Mouse (Mus musculus) hematopoietic stem cell, adult 5-6 weeks (primary cell): ENCODE results near the gene Sipa1l1. TPM values are rescaled to one million over a fixed set of nuclear protein-coding genes. Genes with fewer than 3 reads are reported as not detected.
A peak's percentile ranks its signal among the peaks of the same experiment; 100 is the strongest.

Source experiments
- ATAC-seq, 2 experiments: fragments of 125-278 bp in 1 of 2; replicated peaks in 1 of 2; 2 replicates each; pipeline ENCODE4 v1.8.0; 2016 to 2017; ENCODE audit warnings: inconsistent platforms in 2 of 2, mild to moderate bottlenecking in 2 of 2, moderate number of reproducible peaks in 2 of 2, low read depth in 1 of 2, moderate TSS enrichment in 1 of 2; ENCODE audit not compliant: low FRiP score in 2 of 2, poor library complexity in 2 of 2, severe bottlenecking in 2 of 2, insufficient read depth in 1 of 2, low TSS enrichment in 1 of 2
- total RNA-seq: library from RNA; stranded (forward); fragments of 172-1452, 232-1000 nt; gene quantifications from 2 replicates; pipeline ENCODE4 v1.2.3, GENCODE M21; 2017

Gene Sipa1l1
- total RNA-seq, 1 experiment from 2014 or later: 27.9 TPM

- ATAC-seq: no peak
Observed at GRCm38 (mm10) chr12:82333999-82334398, 164.9 kb downstream of the Sipa1l1 start.

DNA sequence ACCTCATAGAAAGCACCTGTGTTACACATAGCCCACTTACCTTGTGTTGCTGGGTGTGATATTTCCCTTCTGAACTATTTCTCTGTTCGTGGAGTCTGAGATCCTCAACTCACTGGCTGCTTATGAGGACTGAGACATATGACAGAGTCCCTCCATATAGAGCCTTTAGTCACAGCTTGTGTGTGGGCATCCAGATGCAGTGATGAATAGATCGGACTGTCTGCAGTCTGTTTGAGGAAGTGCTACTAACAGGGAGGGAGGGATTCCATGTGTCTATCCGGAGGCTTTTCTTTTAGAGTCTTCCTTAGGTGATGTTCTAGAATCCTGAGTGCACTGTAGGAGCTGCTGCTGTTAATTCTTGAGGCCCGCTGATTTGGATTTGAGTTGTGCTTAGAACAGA lies 165.4 kb downstream of the Sipa1l1 start:
- no peak for ATAC-seq

DNA sequence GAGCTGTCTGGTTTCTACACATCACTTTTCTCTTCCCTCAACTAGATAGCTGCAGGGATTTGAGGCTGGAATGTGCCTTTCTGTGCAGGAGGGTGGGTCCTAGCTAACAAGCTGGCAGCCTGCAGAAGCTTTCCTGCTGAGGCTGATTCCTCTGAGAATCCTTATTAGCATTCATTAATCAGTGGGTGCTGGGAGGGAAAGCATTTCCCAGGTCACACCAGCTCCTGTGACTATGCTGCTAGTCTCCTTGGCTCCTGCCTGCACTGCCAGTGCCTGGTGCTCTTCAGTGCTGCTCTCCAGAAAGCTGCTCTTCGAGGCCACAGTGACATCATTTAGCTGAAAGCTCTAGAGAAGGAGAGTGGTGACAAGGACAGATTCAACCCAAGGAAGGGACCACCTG lies 166.0 kb downstream of the Sipa1l1 start:
- ATAC-seq: no peak

DNA sequence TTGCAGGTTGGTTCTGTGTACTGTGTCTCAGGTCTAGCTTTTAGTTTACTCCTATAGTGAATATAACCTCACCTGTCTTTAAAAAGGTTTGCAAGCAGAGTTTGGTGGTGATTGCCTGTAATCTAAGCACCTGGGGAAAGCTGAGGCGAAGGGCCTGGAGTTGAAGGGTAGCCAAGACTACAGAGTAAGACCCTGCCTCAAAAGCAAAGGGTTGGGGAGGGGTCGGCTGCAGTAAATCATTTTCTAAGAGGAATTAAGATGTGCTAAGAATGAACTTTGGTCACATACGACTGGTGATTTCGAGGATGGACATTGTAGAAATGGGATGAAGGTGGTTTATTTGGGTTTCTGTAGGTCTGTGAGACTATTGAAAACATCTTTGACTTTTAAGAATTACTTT lies 169.4 kb downstream of the Sipa1l1 start:
- ATAC-seq: no peak

- ATAC-seq: peak in 1 of 2 experiments; percentile 10; a peak in 1 of 4 replicates
Observed at GRCm38 (mm10) chr12:82339221-82339861, 170.2 kb downstream of the Sipa1l1 start.

GRCm38 (mm10) chr12:82340196-82340918 lies 171.2 kb downstream of the Sipa1l1 start:
- no peak for ATAC-seq

DNA sequence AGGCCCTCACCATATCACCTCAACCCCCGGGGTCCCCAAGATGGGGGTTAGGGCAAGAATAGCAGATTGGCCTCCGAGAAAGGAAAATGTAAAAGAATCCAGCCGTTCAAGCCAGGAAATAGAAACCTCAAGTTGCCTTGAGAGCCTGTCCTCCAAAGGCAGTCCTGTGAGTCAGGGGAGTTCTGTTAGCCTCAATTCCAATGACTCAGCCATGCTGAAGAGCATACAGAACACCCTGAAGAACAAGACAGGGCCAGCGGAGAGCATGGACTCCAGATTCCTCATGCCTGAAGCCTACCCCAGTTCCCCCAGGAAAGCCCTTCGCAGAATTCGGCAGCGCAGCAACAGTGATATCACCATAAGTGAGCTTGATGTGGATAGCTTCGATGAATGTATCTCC lies 172.1 kb downstream of the Sipa1l1 start:
- ATAC-seq: no peak

DNA sequence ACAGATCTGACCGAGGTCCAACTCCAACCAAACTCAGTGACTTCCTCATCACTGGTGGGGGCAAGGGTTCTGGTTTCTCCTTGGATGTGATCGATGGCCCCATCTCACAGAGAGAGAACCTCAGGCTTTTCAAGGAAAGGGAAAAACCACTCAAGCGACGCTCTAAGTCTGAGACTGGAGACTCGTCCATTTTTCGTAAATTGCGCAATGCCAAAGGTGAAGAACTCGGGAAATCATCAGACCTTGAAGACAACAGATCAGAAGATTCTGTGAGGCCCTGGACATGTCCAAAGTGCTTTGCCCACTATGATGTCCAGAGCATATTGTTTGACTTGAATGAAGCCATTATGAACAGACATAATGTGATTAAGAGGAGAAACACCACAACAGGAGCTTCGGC lies 172.6 kb downstream of the Sipa1l1 start:
- ATAC-seq: no peak

DNA sequence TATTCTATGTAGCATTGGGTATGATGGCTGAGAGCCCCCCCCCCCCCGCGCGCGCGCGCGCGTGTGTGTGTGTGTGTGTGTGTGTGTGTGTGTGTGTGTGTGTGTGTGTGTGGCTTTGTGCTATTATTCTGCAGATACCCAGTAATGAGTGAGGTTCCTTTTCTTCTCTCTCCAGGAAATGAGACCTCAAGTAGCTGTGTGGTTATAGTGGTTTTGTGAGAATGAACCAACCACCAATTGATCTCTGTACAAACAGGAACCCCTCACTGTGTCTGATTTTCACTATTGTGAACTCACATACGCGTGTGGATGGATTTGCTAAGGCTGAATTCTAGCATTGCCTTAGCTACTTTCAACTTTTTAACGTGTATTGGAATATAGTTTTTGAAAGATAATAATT lies 181.0 kb downstream of the Sipa1l1 start:
- ATAC-seq: peak; percentile 92 to 94

DNA sequence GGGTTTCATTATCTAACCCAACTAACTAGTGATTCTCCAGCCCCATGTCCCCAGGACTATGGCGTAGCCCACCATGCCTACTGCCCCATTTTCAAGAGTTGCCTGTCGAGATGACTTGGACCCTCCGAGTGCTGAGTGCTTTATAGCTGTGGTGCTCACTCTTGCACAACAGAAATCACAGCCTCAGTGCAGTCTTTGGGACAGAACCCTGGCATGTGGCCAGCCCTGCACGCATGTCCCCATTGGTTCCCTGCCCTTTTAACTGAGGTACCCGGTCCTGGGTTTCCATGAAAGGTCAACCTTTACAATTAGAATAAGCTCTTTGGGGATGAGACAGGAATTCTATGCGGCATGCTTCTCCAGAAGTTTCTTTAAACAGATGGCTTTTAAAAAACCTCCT lies 181.8 kb downstream of the Sipa1l1 start:
- no peak for ATAC-seq

DNA sequence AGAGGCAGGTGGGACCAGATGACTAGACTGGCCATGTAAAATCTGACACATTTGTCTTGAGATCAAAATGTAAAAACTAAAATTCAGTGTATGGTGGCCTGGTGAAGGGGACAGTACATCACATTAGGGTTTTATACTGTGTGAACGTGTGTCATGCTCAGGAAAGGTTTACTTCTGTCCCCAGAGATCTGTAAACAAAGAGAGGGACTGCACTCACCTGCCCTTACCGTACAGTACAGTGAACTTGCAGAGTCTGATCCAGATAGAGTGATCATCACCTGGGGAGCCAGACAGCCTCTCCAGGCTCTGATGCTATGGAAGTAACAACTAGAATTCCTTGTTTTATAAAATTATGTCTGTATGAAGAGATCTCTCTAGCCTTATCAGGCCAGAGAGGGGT lies 184.5 kb downstream of the Sipa1l1 start:
- ATAC-seq: no peak

GRCm38 (mm10) chr12:82355419-82356149 lies 186.5 kb downstream of the Sipa1l1 start:
- no peak for ATAC-seq

GRCm38 (mm10) chr12:82356476-82356875 lies 187.4 kb downstream of the Sipa1l1 start:
- ATAC-seq: no peak

DNA sequence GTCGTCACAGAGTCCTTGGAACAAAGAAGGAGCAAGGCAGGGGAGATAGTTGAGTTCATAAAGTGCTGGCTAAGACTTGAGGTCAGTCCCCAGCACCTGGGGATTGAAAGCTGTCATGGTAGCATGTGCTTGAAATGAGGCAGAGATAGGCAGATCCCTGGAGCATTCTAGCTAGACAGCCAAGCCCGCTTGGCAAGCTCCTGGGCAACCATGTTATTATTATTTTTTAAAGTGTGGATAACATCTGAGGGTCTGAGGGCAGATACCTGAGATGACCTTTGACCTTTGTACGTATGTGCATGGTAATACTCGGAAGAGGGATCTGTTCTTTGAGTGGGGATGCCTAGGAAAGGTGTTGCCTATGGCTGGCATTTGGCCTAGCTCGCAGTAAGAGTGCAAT lies 188.3 kb downstream of the Sipa1l1 start:
- no peak for ATAC-seq

- no peak for ATAC-seq
Observed at GRCm38 (mm10) chr12:82362796-82363195, 193.7 kb downstream of the Sipa1l1 start.

DNA sequence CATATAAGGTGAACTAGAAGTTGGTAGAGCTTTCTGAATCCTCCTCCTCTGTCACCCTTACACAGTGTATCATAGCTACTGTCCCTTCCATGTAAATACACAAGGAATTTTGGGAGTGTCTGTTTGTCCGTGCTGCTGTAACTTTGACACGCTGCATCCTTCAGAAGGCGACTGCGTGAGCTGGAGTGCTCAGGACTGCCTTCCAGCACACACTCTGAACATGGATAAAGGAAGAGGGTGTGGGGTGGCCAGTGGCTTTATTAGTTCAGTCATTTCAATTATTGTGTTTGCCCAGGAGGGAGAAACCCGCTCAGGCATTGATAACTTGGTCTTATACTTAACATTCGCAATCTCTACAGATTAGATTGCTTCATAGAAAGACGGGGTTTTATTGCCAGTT lies 195.1 kb downstream of the Sipa1l1 start:
- ATAC-seq: no peak

DNA sequence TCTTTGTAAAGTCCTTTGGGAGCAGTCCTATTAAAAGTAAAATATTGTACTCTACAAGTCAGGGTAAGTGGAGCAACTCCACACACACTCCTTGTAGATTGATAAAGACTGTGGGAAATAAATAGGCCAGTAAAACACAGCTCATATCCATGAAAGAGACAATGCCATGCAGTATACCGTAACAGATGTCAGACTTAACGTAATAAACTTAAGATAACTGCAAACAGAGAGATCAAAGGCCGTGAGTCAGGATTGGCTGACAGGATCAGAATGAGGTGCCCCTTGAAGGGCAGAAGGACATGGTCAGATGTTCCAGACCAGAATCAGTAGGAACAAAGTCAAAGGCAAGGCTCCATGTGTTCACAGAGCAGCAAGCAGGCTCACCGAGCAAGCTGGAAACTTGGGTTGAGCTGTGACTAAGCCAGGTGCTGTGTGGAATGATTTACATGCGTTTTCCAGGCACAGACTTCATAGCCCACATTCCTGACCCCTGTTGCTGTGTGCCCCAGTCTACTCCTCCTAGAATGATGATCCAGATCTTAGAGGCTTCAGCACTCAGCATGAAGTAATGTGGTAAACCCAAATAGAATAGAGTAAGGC lies 196.3 kb downstream of the Sipa1l1 start:
- no peak for ATAC-seq

- no peak for ATAC-seq
Observed at GRCm38 (mm10) chr12:82366754-82367153, 197.6 kb downstream of the Sipa1l1 start.
